Mouse (Mus musculus) left cerebral cortex, adult 11 months (tissue): ENCODE results near the gene Dlgap1.

ENCODE experiments used
- DNase-seq: peaks from one replicate; pipeline ENCODE4 v3.0.0; 2022; ENCODE audit warnings: low spot score

Gene Dlgap1

DNA sequence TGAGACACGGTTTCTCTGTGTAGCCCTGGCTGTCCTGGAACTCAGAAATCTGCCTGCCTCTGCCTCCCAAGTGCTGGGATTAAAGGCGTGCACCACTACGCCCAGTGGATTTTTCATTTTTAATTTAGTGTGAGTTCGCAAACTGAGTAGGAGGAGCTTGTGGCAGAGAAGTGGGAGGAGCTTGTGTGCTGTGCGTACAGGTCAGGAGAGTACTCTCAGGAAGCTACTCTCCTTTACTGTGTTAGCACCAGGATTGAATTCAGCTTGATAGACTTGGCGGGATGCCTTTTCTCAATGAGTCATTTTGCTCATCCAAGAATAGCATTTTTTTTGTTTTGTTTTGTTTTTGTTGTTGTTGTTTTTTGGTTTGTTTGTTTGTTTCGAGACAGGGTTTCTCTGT lies 793.1 kb downstream of the Dlgap1 start:
- no peak for DNase-seq

GRCm38 (mm10) chr17:70762634-70763033 lies 793.8 kb downstream of the Dlgap1 start:
- DNase-seq = no peak

DNA sequence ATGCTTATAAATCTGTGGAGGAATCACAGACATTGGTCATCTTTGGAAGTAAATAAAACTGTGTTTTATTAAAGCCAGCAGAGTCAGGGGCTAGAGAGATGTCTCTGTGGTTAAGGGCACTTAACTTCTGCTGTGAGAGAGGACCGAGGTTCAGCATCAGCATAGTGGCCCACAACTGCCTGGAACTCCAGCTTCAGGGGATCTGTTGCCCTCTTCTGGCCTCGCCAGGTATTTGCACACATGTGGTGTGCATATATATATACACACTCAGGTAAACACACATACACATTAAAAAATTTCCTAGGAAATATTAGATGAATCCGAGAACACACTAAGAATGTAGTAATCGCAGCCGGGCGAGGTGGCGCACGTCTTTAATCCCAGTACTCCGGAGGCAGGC lies 796.5 kb downstream of the Dlgap1 start:
- DNase-seq = no peak

GRCm38 (mm10) chr17:70765976-70766375 lies 797.1 kb downstream of the Dlgap1 start:
- DNase-seq = no peak

DNA sequence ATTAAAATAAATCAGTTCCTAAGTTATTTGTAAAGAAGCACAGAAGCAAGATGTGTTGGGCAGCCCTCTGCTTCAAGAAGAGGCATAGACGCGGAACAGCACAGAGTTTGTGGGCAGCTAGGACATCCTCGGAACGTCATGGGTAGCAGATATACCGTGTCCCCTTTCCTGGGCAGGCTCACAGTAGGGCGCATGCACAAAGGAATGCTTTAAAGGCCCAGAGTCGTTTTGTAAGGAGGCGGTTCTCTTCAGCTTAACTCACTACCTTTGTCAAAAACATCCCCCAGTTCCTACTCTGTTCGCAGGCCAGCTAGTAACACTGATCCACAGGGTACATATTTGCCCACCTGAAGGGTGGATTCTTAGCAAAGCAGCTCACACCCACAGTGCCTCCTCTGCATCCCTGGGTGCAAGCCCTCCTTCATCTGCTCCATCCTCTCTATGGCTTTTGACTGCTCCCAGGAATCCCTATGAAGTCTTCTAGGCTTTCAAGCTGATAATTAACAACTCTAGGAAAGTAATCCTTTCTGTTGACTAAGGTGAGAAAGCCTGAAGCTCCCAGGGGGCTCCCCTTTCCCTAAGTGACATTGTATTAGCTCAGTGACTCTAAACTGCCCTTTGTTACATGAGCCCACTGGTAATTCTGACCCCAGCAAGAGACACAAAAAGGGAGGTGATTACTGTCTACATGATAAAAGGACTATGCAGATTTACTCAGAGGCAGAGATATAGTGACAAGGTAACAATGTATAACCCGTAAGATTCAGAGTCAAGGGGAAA lies 803.4 kb downstream of the Dlgap1 start:
- no peak for DNase-seq

DNA sequence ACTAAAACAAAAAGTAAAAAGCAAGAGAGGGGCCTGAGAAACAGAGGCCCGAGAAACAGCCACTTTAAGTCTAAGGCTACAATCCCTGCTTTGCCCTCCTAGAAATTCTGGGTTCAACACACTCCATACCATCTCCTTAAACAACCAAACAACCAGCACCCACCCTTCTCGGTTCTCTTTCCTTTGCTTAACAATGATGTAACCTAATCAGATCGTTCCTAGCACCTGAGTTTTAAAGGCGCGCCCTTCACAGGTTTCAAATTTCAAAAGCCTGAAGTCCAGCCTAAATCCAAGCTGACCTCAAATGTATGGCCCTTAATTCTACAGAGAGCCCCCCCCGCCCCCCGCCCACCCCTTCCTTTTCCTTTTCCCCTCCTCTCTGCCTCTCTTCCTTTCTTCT lies 810.9 kb downstream of the Dlgap1 start:
- no peak for DNase-seq

DNA sequence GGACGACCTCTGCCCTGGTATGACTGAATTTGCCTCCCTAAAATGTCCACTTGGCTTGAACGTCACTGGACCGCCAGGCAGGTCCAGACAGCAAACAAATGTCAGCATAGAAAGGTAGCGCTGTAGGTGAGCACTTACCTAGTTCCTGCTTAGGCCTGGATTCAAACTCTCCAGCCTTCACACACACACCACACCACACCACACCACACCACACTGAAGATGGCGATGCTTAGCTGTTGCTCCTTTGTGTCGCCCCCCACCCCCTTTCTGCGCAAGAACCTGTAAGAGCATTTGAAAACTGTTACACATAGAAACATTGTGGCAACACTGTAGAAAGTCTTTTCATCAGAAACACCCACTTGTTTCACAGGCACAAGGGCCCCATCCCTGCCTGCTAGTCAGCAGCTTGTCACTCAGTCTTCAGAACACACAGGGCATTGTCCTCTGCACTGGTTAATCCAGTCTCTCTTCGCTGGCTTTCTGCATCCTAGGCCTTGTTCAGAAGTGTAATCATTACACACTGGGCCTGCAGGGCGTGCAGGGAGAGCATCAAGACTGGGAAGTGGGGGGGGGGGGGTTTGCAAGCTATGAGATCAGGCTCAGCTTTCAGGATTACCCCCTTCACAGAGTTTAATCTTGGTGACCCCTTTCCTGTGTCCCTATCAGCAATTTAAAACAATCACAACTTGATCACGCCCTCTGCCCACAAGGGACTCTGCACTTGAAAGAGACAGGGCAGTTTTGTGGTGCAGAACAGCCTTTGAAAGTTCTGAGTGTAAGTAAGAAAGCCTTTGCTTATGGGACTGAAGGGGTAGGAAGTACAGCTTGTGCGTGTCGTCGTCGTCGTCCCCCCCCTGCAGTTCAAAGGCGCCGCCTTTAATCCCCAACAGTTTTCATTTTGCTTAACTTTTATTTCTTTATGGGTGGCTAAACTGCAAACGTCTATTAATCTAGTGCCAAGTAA lies 812.1 kb downstream of the Dlgap1 start:
- DNase-seq = no peak

- no peak for DNase-seq
Observed at GRCm38 (mm10) chr17:70783273-70783672, 814.4 kb downstream of the Dlgap1 start.

DNA sequence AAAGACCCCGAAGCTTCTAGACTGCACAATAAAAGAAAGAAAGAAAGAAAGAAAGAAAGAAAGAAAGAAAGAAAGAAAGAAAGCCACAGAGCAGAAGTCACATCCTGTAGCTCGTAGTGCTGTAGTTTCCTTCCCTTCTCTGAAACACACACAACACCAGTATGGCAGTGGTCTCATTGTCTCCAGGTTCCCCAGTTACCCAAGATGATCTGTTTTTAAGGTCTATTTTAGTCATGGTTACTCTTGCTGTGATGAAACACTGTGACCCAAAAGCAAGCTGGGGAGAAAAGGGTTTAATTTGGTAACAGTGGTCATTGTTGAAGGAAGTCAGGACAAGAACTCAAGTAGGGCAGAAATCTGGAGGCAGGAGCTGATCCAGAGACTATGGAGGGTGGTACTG lies 818.5 kb downstream of the Dlgap1 start:
- DNase-seq = no peak

- no peak for DNase-seq
Observed at GRCm38 (mm10) chr17:70790801-70791200, 821.9 kb downstream of the Dlgap1 start.

DNA sequence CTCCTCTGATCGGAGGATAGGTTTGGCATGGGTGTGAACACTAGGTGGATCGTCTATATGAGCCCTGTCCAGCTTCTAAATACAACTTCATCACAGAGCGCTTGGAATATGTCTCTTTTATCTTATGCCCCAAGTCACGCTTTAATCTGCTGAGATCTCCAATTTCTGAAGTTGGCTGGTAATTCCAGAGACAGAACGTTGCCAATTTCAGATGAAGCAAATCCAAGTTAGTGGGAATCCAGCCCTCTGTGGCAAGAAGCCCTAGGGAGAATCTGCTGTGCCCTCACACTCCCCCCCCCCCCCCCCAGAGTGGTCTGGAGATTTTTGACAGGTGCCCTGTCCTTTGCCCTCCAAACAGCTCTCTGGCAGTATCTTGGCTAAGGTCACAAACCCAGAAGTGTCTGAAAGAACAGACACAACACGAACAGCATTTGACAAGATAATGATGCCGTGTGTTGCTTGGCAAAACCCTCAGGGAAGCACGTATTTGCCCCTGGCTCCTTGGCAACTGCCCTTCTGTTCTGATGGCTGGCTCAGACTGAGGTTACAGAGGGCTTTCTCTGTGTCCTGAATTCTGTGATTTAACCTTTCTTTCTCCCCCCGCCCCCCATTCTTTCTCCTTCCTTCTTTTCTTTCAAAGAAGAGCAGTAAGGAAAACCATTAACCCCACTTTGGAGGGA lies 822.9 kb downstream of the Dlgap1 start:
- no peak for DNase-seq

GRCm38 (mm10) chr17:70794291-70794690 lies 825.4 kb downstream of the Dlgap1 start:
- DNase-seq = no peak

- DNase-seq = no peak
Observed at GRCm38 (mm10) chr17:70794722-70795121, 825.8 kb downstream of the Dlgap1 start.

- no peak for DNase-seq
Observed at GRCm38 (mm10) chr17:70795196-70795595, 826.3 kb downstream of the Dlgap1 start.

DNA sequence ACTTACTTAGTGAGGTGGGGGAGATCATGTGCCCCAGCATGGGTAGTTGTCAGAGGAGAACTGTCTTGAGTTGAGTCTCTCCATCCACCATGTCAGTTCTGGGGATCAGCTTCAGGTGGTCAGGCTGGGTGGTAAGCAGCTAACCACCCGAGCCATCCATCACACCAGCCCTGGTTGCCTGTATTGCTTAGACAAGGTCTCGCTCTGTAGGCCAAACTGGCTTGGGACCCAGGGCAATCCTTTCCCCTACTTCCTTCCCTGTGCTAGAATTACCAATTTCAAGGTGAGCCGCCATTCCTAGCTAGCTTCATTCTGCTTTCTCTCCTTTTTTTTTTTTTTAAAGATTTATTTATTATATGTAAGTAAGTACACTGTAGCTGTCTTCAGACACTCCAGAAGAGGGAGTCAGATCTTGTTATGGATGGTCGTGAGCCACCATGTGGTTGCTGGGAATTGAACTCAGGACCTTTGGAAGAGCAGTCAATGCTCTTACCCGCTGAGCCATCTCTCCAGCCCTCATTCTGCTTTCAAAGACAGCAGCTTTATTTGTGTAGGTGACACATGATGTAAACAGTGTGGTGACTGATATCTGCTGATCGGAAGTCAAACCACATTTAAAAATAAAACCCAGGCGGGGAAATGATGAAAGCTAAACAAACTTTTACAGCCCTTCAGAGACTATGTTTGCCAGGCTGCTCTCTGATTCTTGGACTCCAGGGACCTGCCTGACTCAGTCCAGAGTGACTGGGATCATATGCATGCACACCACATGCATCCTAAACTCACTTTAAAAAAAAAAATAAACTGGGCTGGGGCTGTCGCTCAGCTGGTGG lies 828.3 kb downstream of the Dlgap1 start:
- DNase-seq = no peak

DNA sequence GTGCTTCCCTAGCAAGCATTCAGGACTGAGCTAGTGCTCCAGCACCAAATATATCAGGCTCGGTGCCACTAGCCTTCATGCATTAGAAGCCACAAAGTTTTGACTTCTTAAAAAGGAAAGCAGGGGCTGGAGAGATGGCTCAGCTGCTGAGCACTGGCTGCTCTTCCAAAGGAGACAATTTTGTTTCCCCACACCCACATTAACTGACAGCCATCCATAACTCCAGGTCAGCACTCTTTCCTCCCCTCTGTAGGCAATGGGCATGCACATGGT lies 828.8 kb downstream of the Dlgap1 start:
- DNase-seq = no peak

- peak; percentile 27 for DNase-seq
Observed at GRCm38 (mm10) chr17:70799266-70799665, 830.4 kb downstream of the Dlgap1 start.

DNA sequence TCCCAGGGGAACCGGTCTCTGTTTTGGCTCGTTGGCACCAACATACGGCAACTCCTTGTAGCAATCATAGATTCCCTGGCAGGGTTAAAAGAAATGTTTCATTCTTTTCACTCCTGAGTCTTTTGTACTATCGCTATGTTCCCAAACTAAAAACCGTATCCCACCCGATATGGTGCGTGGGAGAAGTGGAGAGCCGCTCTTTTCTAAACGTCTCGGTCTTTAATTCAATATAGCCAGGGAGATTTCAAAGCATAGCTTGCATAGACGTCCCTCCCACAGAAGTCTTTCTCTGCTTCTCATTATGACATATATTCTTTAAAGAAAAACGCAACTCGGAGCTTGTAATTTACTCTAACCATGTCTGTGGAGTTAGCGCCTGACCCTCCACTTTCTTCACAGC lies 833.1 kb downstream of the Dlgap1 start:
- DNase-seq = no peak

- DNase-seq = no peak
Observed at GRCm38 (mm10) chr17:70805866-70806265, 837.0 kb downstream of the Dlgap1 start.

DNA sequence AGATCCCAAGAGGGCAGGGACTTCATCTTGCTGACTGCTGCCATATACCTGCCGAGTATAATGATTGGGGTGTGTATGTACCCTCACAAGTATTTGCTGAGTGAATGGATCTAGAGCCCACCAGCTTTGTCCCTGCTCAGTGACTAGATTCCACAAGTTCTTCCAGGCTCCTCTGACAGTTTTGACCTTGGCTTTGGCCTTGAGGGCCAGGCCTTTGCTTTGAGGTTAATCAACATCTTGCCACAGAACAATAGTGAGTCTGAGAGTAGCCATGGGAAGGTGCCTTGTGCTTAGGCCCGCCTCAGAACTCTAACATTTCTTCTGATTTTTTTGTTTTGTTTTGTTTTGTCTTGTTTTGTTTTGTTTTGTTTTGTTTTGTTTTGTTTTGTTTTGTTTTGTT lies 837.7 kb downstream of the Dlgap1 start:
- no peak for DNase-seq

- no peak for DNase-seq
Observed at GRCm38 (mm10) chr17:70807885-70808284, 839.0 kb downstream of the Dlgap1 start.

GRCm38 (mm10) chr17:70808837-70809236 lies 840.0 kb downstream of the Dlgap1 start:
- no peak for DNase-seq
